Mouse (Mus musculus) fat pad, adult 2 months (tissue): ENCODE results near the gene Chil1.

ENCODE experiments used
- DNase-seq: peaks from one replicate; pipeline ENCODE4 v3.0.0-alpha.2; 2011; ENCODE audit warnings: low read depth, low spot score; ENCODE audit errors: extremely low read depth

Gene Chil1

DNA sequence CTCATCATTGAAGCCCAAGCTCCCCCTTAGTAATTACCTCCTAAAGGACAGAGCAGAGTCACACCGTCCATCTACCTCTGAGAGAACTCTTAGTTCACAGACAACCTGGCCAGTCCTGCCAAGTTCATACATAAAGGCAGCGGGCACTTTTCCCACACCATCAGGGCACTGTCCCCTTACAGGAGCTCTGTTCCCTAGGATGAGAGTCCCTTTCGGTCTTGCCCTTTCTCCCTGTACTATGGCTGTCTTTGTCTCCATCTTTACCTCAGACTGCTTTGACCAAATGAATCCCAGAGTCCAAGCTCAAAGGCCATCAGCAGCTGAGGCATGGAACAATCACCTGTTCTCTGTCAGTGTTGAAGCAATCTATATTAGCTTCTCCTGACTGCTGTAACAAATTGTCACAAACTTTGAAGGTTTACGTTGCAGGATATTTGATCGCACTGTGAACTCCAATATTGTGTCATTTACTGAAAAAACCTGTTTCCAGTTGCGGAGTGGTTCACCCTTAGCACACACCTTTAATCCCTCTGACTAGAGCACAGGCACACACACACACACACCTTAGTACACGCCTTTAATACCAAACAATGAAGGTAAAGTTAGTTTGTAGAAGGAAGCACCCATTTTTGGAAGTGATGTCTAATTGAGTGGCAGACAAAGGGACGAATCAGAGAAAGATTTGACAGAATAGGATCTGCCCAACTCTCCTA is 12.8 kb upstream of the Chil1 start:
- DNase-seq, result no peak

DNA sequence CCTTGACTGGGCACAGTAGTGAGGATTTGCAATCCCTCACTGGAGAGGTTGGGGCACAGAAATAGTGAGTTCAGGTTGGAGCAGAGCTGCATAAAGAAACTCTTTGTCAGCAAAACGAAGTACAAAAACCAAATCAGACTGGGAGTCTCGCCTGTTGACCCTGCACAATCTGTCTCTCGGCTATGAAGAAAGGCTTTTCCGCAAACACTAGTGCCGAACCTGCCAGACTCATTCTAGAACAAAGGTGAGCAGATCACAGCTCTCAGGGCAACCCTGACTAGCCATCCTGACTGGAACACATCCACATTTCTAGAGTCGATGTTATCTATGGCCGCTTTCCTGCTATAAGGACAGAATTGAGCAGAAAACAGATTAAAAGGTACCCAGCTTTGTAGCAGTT is 8.9 kb upstream of the Chil1 start:
- DNase-seq, result no peak

DNA sequence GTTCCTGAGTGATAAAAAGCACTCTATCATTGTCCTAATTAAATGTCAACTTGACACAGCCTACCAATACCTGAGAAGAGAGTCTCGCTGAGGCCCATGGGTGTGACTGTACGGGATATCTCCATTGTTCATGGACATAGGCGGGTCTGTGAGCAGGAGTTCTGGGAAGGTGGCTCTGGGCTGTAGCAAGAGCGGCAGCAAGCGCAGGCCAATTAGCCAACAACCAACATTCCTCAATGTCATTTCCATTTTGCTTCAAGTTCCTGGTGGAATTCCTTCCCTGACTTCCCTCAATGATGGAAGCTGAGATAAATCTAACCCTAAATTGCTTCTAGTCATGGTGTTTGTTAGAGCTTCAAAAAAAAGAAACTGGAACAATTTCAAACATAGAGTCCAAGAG is 4.0 kb upstream of the Chil1 start:
- no peak for DNase-seq

DNA sequence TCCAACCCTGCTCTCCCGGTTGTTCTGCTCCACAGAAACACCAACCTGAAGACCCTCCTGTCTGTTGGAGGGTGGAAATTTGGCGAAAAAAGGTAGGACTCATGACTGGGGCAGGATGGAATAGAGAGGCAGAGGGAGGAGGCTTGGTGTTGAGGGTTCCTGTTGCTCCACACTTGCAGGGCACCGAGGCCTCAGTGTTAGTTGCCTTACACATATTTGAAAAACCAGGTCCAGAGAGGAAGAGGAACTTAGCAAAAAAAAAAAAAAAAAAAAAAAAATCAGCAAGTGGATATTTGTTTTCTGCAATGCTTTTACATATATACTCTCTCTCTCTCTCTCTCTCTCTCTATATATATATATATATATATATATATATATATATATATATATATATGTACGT is 2.1 kb downstream of the Chil1 start:
- DNase-seq, result no peak

DNA sequence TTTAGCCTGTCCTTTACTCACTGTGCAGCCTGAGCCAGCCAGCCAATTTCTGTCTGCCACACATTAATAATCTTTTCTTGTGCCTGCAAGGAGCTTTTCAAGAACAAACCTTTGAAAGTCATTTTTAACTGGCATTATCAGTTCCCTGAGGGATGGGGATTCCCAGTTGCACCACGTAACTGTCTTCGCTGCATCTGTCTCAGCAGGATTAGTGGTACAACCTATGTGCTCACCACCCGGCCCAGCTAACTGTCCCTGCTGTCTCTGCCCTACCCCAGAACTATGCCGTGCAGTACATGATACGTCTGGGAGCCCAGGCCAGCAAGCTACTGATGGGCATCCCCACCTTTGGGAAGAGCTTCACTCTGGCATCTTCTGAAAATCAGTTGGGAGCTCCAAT is 6.2 kb downstream of the Chil1 start:
- DNase-seq, result no peak

DNA sequence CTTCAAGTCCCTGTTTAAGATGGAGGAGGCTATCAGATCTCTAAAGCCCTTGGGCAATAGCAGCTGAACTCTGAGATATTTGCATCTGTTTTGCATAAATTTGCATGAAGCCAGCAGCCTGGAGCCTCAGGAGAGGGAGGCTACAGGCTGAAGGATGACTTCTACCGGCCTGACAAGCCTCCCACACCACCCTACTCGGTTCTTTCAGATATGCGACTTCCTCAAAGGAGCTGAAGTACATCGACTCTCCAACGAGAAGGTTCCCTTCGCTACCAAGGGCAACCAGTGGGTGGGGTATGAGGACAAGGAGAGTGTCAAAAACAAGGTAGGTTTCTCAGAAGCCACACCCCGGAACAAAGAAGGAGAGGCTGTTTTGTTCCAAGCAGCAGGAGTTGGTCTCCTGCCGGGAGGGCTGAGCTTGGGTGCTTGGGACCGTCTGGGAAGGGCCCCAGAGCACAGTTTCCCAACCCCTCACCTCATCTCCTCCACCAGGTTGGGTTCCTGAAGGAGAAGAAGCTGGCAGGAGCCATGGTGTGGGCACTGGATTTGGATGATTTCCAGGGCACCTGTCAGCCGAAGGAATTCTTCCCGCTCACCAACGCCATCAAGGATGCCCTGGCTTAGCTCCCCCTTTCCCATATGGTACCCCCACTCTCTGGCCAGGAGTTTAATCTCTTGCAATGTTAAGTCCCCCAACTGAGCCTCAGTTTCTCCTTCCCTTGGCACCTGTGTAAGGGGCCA is 7.2 kb downstream of the Chil1 start:
- DNase-seq, result no peak

DNA sequence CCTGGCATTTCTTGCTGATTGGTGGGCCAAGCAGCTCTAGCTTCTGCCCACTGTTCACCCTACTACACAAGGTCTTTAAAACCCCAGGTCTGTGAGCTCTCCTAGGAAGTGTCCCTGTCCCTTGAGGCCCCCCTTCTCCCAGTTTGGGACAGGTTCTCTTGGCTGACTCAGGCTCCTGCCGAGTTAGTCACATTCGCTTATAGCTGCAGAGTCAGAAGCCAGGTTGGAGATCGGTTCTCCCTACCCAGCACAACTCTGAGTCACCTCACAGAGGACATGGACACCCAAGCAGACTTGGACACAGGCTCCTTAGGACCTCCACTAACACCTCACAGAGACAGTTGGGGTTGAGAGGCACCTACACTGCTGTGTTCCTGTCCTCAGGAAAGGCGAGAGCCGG is 9.2 kb downstream of the Chil1 start:
- no peak for DNase-seq

DNA sequence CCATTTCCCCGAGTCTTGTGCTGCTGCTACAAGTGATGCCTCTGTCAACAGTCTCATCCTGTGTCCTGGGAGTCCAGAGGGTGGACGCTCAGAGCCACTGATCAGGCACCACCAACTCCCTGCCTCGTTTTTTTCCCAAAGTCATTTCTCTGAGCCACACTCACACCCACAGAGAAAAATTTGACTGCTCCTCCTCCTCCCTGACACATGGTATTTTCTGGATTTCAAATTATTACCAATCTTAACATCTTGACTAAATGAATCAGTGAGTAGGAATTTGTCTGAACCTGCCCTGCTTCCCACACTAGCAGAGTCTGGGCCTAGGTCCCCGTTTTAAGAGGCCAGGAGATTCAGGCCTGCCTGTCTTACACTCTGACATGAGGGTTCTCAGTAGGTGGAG is 10.0 kb downstream of the Chil1 start:
- DNase-seq, result no peak

DNA sequence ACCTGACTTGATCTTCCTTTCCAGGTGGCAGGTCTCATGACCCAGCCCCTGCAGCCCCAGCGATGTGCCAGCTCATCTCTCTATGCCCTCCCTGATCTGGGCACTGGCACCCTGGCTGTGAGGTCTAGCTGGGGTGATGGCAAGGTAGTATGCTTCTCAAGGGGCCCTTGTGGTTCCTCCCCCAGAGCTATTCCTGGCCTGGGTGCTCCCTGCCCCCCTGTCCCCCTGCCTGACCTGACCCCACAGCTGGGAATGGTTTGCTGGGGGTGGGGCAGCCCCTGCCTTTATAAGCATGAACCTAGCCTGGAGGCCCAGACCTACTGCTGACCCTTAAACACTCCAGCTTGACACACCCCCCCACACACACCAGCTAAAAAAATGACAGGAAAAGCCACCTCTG is 11.2 kb downstream of the Chil1 start, which contains the start of gene Mybph:
Mybph (plus strand) TSS at position 323 of the 400 bp plus-strand sequence.
- no peak for DNase-seq

DNA sequence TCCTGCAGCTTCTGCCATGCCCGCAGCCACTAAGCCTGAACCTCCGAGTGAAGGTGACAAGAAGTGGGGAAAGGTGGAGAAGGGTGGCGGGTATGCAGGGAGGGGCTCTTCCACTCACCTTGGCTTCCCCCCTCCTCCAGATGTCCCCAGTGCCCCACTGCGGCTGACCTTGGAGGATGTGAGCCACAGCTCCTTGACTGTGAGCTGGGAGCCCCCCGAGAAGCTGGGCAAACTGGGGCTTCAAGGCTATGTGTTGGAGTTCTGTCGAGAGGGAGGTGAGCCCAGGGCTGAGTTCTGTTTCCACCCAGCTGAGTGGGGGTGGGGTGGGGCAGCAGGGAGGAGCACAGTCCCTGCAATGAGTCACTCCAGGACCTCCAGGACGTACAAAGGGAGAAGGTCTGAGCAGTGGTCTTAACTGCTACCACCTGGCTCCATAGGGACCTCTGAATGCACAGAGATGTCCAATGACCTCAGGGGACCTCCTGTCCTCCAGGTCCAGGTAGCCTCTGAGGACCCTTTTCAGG is 11.8 kb downstream of the Chil1 start:
- no peak for DNase-seq

DNA sequence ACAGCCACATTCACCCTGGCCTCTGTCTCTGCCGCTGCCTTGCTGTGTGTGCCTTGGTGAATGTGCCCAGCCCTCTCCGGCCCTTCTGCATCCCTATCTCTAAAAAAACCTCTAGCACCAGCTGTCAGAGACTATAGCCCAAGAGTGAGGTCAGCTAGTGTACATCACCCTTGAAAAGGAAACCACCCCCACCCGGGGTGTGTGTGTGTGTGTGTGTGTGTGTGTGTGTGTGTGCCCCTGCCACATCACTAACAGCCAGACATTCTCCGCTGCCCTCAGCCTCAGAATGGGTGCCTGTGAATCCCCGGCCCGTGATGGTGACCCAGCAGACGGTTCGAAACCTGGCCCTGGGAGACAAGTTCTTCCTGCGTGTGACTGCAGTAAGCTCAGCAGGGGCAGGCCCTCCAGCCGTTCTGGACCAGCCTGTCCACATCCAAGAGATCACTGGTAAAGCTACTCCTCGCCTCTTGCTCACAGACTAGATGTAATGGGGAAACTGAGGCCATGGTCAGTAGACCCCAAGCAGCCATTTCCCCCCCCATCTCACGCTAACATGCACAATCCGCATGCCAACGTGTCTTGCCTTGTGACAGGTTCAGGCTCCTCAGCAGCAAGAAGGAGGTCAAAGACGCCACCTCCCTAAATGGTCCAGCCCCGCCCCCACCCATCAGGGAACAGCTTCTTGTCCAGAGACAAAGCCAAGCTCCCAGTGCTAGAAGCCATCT is 12.5 kb downstream of the Chil1 start:
- DNase-seq, result no peak

DNA sequence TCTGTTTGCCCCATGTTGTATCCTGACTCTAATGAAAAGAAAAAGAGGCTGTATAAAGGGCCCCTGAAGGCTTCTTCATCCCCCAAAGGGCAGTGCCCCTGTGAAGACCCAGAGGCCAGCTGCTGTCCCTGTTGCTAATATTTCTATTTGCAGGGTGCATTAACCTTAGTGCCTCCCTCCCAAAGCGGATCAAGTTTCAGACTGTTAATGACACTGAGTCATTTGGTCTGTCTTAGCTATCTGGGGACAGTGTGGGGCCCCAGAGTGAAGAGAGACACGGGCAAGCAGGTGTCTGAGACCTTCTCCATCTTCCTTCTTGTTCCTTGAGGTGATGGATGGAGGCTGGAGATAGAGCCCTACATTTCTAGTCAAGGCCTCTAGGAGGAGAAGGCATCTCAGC is 13.1 kb downstream of the Chil1 start:
- no peak for DNase-seq

DNA sequence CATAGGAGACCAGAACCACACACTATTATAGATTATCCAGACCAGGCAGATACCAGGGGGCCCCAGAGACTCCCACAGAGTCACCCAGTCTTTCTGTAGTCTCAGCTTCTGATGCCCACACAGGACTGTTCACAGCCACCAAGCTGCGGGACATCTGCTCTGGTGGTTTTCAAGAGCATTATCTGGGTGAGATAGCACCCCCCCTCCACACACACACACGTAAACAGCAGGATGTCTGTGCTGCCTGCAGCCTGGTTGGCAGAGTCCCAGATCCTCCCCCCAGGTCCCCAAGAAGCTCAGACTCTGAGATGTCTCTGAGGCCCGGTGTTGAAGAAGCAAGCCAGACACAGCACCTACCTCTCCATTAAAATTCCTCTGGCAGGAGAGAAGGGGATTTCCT is 13.6 kb downstream of the Chil1 start:
- no peak for DNase-seq

DNA sequence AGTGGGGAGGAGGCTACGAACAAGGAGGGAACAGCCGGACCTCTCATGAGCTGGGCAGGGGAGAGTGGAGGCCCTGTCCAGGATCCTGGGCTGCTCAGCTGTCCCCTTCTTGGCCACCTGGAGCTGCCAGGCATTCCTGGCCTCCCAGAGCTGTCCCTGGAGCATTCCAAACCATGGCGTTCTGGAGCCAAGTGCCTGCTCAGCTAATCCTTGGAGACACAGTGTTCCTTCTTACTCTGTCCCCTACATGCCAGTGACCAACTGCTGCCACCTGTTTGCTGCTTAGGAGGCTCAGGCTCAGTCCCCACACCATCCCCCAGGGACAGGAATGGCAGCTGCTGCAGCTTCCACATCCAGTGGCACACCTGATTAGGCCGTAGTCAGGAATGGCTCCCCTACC is 14.0 kb downstream of the Chil1 start:
- DNase-seq, result no peak

DNA sequence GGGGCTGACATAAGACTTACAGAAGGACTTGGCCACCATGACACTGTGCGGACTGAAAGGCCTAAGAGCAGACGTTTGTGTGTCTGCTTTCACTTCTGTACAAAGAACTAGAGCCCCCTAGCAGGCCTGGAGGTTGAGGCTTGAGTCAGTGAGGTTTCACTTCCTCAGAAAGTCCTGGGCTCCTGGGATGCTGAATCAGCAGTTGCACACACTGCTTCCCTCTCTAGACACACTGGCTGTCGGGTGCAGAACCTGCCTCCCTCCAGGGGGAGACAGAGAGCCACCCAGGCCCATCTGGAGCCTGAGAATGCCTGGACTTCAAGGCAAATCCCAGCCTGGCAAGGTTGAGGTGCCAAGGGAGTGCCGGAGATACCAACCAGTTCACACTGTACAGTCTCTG is 14.4 kb downstream of the Chil1 start:
- no peak for DNase-seq

DNA sequence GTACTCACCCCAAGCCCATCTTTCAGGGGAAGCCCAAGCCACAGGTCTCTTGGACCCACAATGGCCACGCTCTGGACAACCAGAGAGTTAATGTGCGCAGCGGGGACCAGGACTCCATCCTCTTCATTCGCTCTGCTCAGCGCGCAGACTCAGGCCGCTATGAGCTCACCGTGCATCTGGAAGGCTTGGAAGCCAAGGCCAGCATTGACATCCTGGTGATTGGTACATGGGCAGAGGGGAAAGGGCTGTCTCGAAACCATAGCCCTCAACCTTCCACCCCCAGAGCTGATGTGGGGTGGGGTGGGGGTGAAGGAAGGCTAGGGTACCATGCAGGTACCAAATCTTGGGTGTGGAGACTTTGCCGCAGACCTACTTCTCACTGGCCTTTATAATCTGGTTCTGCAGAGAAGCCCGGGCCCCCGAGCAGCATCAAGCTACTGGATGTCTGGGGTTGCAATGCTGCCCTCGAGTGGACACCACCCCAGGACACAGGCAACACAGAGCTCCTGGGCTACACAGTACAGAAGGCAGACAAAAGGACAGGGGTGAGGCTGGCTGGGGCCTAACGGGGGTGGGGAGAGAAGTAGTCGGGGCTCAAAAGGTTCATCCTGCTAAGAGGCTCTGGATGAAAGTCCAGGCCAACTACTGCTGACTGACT is 15.5 kb downstream of the Chil1 start:
- no peak for DNase-seq

DNA sequence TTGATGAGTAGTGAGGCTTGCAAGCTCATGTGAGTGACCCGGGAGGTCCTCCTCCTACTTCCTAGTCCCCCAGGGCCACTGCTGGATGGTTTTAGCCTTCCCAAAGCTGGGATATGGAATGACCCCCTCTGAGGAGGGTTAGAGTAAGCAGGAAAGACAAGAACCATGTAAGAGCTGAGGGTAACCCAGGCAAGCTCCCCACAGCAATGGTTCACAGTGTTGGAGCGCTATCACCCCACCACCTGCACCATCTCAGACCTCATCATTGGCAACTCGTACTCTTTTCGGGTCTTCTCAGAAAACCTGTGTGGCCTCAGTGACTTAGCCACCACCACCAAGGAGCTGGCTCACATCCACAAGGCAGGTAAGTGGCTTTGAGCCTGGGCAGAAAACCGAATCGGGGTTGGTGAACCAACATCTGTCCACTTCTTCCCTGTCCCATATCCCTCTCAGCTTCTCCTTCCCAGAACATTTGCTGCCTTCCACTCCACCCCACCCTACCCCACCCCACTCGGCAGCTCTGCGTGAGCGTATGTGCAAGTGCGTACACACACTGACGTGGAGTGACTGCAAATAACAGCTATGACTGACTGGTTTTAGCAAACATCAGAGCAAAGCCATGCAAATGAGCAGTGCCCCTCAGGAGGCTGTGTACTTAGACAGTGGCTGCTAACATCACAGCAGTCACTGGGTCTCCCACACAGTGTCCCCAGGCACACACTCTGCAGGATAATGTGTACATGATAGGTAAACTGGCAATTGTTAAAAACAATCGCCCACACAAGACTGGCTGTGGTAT is 16.4 kb downstream of the Chil1 start:
- DNase-seq, result no peak

DNA sequence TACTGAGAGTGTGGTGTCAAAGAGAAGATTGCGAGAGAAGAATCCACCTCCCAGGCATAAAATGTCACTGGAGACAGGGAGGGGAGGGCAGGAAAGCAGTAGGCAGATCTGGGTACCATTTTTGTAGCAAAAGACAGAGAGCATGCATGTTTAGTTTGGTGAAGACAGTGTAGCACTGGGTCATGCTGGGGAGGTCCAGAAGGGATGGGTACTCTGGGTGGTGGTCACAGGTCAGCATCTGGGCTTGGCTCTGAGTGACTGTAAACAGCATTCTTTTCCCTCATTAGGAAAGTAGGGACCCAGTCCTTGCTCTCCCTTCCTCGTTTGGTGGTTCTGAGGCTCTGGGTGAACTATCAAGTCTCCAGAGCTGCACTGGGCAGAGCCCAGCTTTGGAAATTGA is 18.5 kb downstream of the Chil1 start:
- no peak for DNase-seq

DNA sequence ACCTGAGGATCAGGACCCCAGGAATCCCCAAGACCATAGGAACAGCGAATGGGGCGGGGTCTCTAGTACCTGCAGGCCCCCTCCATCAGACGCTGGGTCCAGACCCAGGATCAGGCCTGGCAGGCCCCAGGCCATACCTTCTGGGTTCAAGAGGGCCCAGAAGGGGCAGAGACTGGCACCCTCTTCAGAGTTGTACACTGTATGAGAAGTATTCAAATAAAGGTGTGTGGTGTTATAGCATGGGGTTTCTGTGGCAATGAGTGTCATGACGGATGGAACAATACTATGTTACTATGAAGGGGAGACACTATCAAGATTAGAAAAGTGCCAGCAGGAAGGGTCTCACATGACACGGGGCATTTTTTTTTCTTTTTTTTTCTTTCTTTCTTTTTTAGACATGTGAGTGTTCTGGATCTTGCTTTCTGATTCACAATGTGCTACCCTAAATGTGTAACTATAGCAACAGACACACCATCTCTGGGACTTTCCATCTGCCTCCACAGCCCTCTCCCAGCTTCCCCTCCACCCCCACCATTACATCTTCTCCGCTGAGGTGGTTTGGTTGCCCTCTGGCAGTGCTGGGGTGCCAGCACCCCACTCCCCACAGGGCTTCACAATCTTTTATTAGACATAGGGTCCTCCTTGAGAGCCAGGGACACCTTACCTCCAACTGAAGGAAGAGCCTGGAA is 19.2 kb downstream of the Chil1 start:
- DNase-seq, result no peak
